Mouse (Mus musculus) gastrocnemius, postnatal 10 days (tissue): ENCODE results near the gene Arfgef3. TPM values are rescaled to one million over a fixed set of nuclear protein-coding genes. Genes with fewer than 3 reads are reported as not detected.
A peak's percentile ranks its signal among the peaks of the same experiment; 100 is the strongest.
"Not testable (repeated sequence)": the region's sequence is repeated elsewhere in the genome, so short reads cannot be mapped to it uniquely, and the experiment has no call there.

ENCODE experiments used
- DNase-seq: peaks from one replicate; pipeline ENCODE4 v3.0.0; 2021; ENCODE audit warnings: mixed read lengths
- total RNA-seq, 2 experiments: library from RNA; stranded (reverse); gene quantifications; 2 replicates each; pipeline ENCODE4 v1.2.3; 2021

Gene Arfgef3
- total RNA-seq, 2 experiments from 2014 or later: 1.7 to 2.3 TPM

GRCm38 (mm10) chr10:18584188-18584587 lies 159.6 kb downstream of the Arfgef3 start:
- DNase-seq: no peak

- no peak for DNase-seq
Measured at GRCm38 (mm10) chr10:18572581-18572980, 171.2 kb downstream of the Arfgef3 start.

GRCm38 (mm10) chr10:18562940-18563339 lies 180.8 kb downstream of the Arfgef3 start:
- DNase-seq: peak; percentile 52

DNA sequence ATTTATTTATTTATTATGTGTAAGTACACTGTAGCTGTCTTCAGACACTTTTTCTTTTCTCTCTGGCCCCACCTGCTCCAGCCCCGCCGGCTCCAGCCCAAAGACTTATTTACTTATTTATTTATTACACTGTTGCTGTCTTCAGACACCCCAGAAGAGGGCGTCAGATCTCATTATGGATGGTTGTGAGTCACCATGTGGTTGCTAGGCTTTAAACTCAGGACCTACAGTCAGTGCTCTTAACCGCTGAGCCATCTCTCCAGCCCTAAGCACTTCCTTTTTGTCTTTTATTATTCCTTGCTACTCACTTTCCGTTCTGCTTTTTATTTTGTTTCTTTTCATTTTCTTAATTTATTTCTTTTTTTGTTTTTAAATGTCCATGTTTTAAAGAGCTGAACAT lies 182.3 kb downstream of the Arfgef3 start:
- no peak for DNase-seq

DNA sequence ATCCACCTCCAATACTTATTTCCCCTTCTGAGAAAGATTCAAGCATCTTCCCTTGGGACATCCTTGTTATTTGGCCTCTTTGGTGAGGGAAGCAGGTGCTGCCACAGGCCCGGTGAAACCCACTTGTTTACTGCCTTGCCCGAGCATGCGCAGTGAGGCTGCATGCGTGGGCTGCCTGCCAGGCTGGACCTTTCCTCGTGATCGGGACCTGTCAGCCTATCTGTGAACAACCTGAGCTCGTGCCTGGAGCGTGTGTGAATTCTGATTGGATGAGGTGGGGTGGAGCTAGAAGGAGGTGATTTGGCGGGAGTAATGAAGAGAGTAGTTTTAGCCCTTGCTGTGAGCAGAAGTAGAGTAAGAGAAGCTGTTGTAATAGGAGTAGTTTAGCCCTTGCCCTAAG lies 184.7 kb downstream of the Arfgef3 start:
- not testable (repeated sequence) for DNase-seq

DNA sequence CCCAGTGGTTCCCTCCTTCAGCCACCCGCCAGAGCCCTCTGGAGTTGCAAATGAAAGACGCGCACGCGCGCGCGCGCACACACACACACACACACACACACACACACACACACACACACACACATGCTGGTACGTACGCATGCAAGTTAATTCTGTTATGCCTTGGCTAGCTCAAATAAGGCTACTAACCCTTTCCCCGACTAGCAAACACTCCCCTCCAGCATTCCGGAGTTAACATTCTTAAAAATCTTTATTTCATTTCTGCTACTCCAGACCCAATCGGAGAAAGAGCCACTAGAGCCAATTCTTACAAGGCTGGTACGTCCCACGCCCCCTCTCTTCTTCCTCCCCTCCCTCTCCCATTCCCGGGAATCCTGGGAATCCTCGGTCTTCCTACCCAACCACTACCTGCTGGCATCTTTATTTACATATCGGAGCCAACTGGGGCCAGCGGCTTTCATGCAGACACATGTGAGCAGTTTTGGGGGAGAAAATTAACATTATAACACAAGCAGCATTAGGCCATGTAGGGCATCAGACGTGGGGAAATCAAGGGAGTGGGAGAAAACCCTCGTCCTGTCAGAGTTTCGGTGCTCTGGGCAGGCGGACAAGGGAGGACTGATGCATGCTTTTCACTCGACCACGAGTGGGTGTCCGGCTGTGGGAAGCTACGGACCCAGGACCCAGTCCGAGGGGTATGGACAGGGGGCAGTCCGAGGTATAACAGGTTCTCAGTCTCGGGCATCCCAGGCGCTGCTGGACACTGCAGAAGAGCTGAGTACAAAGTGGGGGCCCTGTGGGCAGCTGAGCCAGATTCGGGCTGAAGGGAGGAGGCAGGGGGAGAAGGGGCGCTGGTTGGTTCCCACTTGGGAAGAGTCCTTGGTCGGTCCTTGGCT lies 194.2 kb downstream of the Arfgef3 start:
- no peak for DNase-seq

DNA sequence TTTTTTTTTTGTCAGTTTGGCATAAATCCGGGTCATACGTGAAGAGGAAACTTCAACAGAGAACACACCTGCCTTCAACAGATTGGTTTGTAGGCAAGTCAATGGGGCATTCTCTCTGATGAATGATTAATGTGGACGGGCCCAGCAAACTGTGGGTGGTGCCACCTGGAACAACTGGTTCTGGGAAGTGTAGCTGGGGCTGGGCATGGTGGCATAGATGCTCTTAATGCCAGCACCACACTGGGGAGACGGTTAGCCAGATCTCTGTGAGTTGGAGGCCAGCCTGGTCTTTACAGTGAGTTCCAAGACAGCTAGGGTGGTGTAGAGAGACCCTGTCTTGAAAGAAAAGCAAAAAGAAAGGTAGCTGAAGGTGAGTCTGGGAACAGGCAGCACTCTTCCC lies 196.4 kb downstream of the Arfgef3 start:
- no peak for DNase-seq

- DNase-seq: peak; percentile 74
Measured at GRCm38 (mm10) chr10:18545813-18546235, 197.9 kb downstream of the Arfgef3 start, which contains the start of gene Hebp2. TSS of gene Hebp2 (minus strand) at chr10:18546076.

DNA sequence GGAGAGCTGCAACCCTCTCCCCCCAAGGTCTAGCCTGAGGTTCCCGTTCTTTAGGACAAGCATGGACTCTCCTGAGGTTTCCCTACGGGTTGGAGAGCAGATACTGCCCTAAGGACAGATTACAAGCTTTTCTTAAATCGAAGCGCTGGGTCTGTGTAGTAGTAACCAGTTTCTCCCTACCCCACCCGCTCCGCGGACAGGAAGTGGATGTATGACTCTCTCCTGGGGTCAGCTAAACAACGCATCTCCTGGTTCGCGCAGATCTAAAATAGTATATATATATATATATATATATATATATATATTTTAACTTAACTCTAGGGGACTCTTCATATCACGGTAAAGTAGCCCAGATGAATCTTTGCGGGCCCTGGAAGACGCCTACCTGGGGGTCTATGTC lies 198.4 kb downstream of the Arfgef3 start:
- DNase-seq: no peak

DNA sequence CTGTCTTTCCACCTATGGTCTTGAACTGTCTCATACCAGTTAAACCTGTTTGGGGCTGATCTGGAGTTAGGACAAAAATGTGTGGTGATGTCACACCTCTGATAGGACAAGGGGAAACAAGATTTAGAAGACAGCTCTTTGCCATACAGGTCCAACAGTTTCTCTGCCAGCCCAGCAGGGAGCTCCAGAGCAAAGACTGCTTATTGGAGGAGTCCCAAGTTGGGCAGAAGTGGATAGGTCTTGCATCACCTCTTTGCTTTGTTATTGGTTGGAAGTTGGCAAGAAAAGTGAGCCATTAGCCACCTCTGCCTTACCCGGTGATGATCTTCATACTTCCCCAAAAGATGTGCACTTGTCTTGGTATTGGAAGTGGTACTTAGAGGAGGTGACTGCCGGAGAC lies 206.9 kb downstream of the Arfgef3 start:
- no peak for DNase-seq

DNA sequence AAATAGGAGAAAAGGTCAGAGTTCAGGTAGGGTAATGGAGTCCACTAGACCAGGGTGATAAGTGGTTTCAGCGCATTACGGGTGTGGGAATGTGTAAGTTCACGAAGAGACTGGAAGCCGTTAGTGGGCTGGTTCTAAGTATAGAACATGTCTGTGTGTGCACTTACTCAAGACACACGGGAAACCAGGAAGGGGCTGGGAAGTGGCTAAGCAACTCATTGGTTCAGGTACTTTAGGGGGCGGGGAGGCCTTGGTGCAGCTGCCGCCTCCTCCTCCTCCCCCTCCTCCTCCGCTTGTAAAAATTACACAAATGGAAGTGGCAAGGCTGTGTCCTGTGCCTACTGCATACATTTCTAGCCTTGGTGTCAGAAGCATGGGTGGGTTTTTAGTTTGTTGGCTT lies 211.5 kb downstream of the Arfgef3 start:
- DNase-seq: no peak

Other genes with a start within 250 kb of the Arfgef3 start
- 1 to 10 TPM; 1.7 to 2.6 TPM for gene Hebp2, start 197.9 kb downstream of the Arfgef3 start, total RNA-seq
- not detected for gene Gm4922, start 42.8 kb upstream of the Arfgef3 start, total RNA-seq
- gene Perp, start 101.1 kb upstream of the Arfgef3 start, total RNA-seq: 1 to 10 TPM; 1.0 to 1.2 TPM